Mouse (Mus musculus) adrenal gland, adult 8-10 months (tissue): ENCODE measurements around the gene Shoc2. TPM values are rescaled to one million over a fixed set of nuclear protein-coding genes. Genes with fewer than 3 reads are reported as not detected.

ENCODE experiments used
- DNase-seq: peaks from one replicate; pipeline ENCODE4 v3.0.0; 2022
- total RNA-seq, 4 experiments: library from RNA; stranded (reverse); gene quantifications; 2 replicates each; pipeline ENCODE4 v1.2.4; 2022

Shoc2 gene
- total RNA-seq, 4 experiments from 2014 or later: 38.1 to 46.5 (median 41.9) TPM

GRCm38 (mm10) chr19:54040356-54041028, 96.4 kb downstream of the Shoc2 start:
- DNase-seq: no peak

DNA sequence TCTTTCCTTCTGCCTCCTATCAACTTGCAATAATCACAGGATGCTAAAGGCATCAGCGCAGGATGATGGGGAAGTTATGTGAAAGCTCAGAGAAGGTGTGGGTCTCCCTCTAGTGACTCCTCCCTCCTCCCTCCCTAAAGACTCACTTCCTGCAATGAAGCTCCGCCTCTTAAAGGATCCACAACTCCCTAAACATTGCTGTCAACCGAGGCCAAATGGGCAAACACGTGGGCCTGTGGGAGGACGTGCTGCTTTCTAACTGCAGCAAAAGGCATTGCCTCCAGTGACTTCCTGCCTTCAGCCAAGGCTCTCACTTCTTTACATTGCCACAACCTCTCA, 96.9 kb downstream of the Shoc2 start:
- DNase-seq: no peak

- no peak for DNase-seq
These were observed 99.7 kb downstream of the Shoc2 start, which contains the start of gene Adra2a for GRCm38 (mm10) chr19:54043851-54044250. Gene Adra2a (plus strand): TSS chr19:54044151.

DNA sequence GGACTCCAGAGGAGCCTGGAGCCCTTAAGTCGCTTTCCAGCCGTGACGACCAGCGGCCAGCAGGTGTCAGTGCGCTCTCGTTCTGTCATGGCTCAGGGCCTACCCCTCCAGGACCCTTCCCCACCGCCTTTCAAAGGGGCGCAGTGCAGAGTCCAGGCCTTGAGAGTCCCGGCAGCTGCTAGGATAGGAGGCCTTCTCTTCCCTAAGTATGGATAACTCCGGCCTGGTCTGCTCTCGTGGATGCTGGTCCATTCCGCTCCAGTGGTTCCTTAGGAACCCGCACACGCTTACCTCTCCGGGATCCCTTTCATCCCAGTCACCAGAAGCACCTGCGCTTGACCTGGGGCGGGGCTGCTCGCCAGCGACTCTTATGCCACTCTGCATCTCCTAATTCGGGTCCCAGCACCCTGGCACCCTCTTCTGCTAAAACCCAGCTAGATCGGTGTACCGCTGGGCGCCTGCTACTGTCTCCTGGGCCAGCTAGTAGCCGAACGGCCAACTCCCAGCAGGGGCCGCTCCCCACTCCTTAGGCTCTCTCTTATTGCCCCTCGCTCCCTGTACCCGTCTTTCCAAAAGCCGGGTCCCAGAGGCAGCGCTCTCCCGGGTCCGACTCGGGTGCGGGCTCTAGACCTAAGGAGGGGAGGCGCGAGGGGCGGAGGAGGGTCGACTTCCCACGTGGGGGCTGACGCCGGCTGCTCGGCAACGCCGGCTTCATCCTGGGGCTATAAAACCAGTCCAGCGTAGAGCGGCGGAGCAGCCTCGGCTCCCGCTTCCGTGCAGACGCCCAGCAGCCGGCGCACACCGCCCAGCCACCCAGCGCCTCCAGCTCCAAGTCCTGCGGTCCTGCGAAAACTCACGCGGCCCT, 100.6 kb downstream of the Shoc2 start:
- DNase-seq: peak; percentile 20

- no peak for DNase-seq
These were observed 101.3 kb downstream of the Shoc2 start for GRCm38 (mm10) chr19:54045412-54045811.

GRCm38 (mm10) chr19:54045931-54046683, 102.0 kb downstream of the Shoc2 start:
- DNase-seq: no peak

- no peak for DNase-seq
These were observed 102.6 kb downstream of the Shoc2 start for GRCm38 (mm10) chr19:54046684-54047070.

- no peak for DNase-seq
These were observed 103.4 kb downstream of the Shoc2 start for GRCm38 (mm10) chr19:54047386-54048050.

DNA sequence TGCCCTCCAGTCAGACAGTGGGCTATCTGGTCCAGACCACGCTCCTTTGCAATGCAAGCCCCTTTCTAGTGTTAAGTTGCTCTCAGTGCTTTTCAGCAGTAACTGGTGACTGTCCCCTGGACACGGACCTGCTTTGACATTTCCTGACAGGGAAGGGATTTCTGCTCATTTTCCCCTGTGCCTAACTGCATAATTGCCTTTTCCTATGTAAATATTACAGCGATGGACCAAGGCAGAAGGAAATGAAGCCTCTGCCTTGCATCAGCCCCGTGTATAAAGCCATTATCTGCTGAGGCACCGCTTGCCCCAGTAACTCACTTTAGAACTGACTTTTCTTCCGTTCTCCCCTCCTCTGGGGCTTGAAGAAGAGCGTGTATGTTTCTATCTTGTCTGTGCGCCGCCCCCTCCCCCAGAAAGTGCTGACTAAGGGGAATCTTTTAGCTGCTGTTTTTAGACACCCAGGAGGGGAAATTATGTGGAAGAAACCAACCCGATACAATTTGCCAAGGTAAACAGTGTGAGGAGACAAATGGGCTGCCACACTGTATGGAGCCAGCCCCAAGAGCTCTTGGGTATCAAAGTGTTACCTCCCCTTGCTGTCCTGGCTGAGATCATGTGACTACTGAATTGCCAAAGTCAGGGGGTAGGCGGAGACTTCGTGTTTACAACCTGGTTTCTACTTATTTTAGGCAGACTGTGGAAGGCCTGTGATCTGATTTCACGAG, 104.2 kb downstream of the Shoc2 start:
- DNase-seq: no peak

GRCm38 (mm10) chr19:54051651-54052050, 107.5 kb downstream of the Shoc2 start:
- DNase-seq: no peak

GRCm38 (mm10) chr19:54055845-54056244, 111.7 kb downstream of the Shoc2 start:
- DNase-seq: no peak

- no peak for DNase-seq
These were observed 124.3 kb downstream of the Shoc2 start for GRCm38 (mm10) chr19:54068447-54068846.

GRCm38 (mm10) chr19:54070521-54070920, 126.4 kb downstream of the Shoc2 start:
- no peak for DNase-seq

DNA sequence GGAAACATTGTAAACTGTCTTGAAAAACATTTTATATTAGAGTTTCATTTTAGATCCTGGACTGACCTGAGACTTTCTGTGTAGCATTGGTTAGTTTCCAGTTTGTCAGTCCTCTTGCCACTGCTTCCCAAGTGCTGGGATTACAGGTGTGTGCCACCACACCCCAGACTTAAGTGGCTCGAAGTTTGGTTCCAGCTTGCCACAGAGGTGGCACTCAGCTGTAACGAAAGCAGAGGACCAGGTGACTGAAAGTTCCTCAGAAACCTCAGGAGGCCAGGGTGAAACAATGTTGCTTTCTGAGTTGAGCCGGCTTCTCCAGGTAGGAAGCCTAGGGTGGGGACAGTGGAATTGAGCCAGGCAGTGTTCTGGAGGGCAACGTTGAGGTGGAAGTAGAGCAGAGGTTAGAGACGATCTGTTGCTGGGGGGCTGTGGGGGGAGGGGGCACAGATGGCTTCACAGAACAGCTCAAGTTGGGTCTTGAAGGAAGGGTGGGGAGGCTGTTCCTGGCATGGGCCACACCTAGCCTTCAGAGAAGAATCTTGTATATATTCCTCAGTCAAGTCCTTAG, 128.2 kb downstream of the Shoc2 start:
- no peak for DNase-seq

DNA sequence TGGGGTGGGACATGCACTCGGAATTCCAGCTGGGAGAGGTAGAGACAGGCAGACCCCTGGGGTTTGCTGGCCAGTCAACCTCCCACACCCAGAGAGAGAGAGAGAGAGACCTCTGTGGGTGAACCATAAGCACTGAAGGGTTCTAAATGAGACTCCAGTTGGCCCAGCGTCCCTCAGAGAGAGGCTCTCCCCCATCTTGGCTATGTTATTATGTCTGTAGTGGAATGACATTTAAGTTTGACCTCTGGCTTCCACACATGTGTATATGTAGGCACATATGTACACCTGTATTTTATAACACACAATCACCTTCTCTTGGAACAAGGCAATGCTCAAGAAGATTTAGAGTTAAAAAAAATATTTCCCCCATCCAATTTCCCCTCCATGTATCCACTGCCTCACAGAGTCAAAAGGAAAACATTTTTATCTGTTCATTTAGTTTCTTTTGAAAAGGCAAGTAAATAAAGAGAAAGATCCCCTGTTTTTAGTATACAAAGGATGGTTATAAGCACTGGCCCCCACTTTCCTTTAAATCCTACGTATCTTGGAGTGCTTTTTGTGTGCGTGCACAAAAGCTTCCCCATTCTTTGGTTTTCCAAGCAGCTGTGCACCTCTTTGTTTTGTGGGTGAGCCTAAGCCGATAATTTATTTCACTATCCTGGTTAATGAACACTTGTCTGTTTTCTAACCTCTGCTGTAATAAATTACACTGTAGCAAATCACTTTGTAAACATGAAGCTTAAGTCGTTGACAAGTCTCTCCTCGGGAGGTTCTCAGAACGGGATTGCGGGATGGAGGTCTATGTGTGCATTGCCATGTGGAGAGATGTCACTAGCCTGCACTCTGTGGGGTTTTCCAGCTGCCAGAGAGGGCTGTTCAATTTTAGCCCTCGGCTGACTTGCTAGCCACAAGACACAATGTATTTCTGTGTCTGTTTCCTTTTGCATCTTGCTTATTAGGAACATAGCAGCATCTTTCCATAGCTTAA, 132.6 kb downstream of the Shoc2 start:
- DNase-seq: no peak

GRCm38 (mm10) chr19:54081303-54081702, 137.2 kb downstream of the Shoc2 start:
- DNase-seq: no peak

DNA sequence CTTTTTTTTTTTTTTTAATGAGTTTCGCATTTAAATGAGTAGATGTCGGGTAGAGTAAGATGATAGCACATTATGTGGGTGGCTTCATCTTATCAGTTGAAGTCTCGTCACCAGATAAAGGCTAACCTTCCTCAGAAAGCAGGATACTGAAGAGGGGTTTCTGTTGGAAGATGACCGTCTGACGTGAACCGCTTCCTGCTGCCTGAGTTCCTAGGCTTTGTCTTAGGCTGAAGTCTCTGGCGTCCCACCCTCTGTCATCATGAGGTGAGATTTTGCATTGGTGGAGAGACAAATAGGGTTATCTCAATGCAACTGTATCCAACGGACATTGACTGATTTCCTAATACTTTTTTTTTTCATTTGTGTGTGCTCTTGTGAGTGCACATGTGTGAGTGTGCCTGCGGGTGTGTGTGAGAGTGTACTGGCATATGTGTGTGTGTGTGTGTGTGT, 137.6 kb downstream of the Shoc2 start:
- no peak for DNase-seq
